ENCODE assay signal across 8 mouse cellular contexts in genomic region chr7:141291921-141292582, GRCm38 (mm10). TPM values are rescaled to one million over a fixed set of nuclear protein-coding genes. Genes with fewer than 3 reads are reported as not detected.
DNase-seq lines count a peak whose midpoint lies in the region; ATAC-seq and TF ChIP-seq lines count a peak whose summit lies in the region.
"Had no signal": no experiment of that assay in that cellular context is flagged by ENCODE, and none has a peak within 500 bp of the region (broad histone marks: within the 10 kb centered on the region; RNA-seq: fewer than 3 reads in every experiment).

TSS of gene Drd4 (plus strand) at chr7:141292006.

- H3K36me3 ChIP-seq in megakaryocyte, embryonic 14.5 days (replicated peaks; ENCODE audit: low read length) = peaks cover 6% of the 10 kb centered on the region
- H3K36me3 ChIP-seq in embryonic facial prominence, embryonic 15.5 days = peaks cover 4% of the 10 kb centered on the region
- 0 out of 2 replicates have a peak, but pooled peaks cover under 1% of the 10 kb centered on the region for H3K36me3 ChIP-seq in intestine, postnatal 0 days (ENCODE audit: control insufficient read depth, insufficient read depth)

- H3K27me3 ChIP-seq in megakaryocyte, embryonic 14.5 days (replicated peaks) = peaks cover 85% of the 10 kb centered on the region
- H3K27me3 ChIP-seq in embryonic facial prominence, embryonic 15.5 days = peaks cover 49% of the 10 kb centered on the region
- peaks cover 42% of the 10 kb centered on the region for H3K27me3 ChIP-seq in intestine, postnatal 0 days (replicated peaks; ENCODE audit: control insufficient read depth, insufficient read depth, low read length)

- 2% methylated on average over 46 of the region's 46 CpGs for WGBS in embryonic facial prominence, embryonic 15.5 days
- 6% methylated on average over 46 of the region's 46 CpGs for WGBS in intestine, postnatal 0 days

- H3K4me1 ChIP-seq in megakaryocyte, embryonic 14.5 days = peaks cover 48% of the 10 kb centered on the region
- H3K4me1 ChIP-seq in embryonic facial prominence, embryonic 15.5 days = peaks cover 29% of the 10 kb centered on the region
- H3K4me1 ChIP-seq in intestine, postnatal 0 days (replicated peaks; ENCODE audit: control insufficient read depth, insufficient read depth, low read length) = peaks cover 5% of the 10 kb centered on the region; the same call in 1 of the 2 replicates

- no peaks in the 10 kb centered on the region for H3K9me3 ChIP-seq in megakaryocyte, embryonic 14.5 days
- no peaks in the 10 kb centered on the region for H3K9me3 ChIP-seq in embryonic facial prominence, embryonic 15.5 days (replicated peaks)
- H3K9me3 ChIP-seq in intestine, postnatal 0 days (ENCODE audit: control insufficient read depth) = no peaks in the 10 kb centered on the region

- peak; percentile 71 for DNase-seq in neural tube, embryonic 10.5 days (ENCODE audit: extremely low spot score, low spot score)
- no peak for DNase-seq in c-Kit-positive CD71-positive TER-119-positive erythroid progenitor cells, embryonic 14.5 days (ENCODE audit: low spot score)

- H3K9ac ChIP-seq in embryonic facial prominence, embryonic 15.5 days = peak within 1 kb of the TSS; percentile 37
- 0 out of 2 replicates have a peak within 1 kb of the TSS, but pooled peaks have one; percentile 17 for H3K9ac ChIP-seq in intestine, postnatal 0 days (ENCODE audit: low read depth, low read length)

- no peak within 1 kb of the TSS for H3K27ac ChIP-seq in embryonic facial prominence, embryonic 15.5 days (replicated peaks)
- H3K27ac ChIP-seq in intestine, postnatal 0 days (ENCODE audit: low read depth, low read length) = no peak within 1 kb of the TSS

- no peak for ATAC-seq in megakaryocyte, adult 5-6 weeks (ENCODE audit: poor library complexity, severe bottlenecking)
- ATAC-seq in embryonic facial prominence, embryonic 15.5 days (ENCODE audit: insufficient number of reproducible peaks, low FRiP score, low TSS enrichment, low read depth) = no peak
- ATAC-seq in intestine, postnatal 0 days = no peak
- no peak for ATAC-seq in erythroblast, adult 5-6 weeks (replicated peaks; ENCODE audit: low FRiP score, poor library complexity, severe bottlenecking)

- peak within 1 kb of the TSS; percentile 98 for H3K4me2 ChIP-seq in embryonic facial prominence, embryonic 15.5 days (replicated peaks)
- peak within 1 kb of the TSS; percentile 83 for H3K4me2 ChIP-seq in intestine, postnatal 0 days (replicated peaks; ENCODE audit: low read depth)

- no peak for TF ChIP-seq CTCF in intestine, postnatal 0 days (IDR thresholded peaks at IDR 0.05; ENCODE audit: low read depth)

- peak within 1 kb of the TSS; percentile 88 for H3K4me3 ChIP-seq in megakaryocyte, embryonic 14.5 days (replicated peaks)
- peak within 1 kb of the TSS; percentile 53 for H3K4me3 ChIP-seq in embryonic facial prominence, embryonic 15.5 days (replicated peaks)
- H3K4me3 ChIP-seq in intestine, postnatal 0 days (ENCODE audit: low read depth, low read length) = peak within 1 kb of the TSS; percentile 43
- H3K4me3 ChIP-seq: erythroblast, embryonic 14.5 days had no signal

RNA-seq across cellular contexts. Expression of gene Drd4, which starts in this region (rescaled TPM):
- polyA plus RNA-seq in megakaryocyte, embryonic 14.5 days (2012; ENCODE audit: insufficient read depth, low replicate concordance) = 0.04 TPM in 1 of 2 replicates, not detected in the other
- total RNA-seq in megakaryocyte, adult 5-6 weeks (2015) = not detected in 2 replicates
- total RNA-seq in megakaryocyte, adult 5-6 weeks (2017) = not detected in 2 replicates
- polyA plus RNA-seq in embryonic facial prominence, embryonic 15.5 days (2015; fragmentation: Nextera tagmentation; extraction: Ambion mirVana) = 0.76 and 1.1 TPM in 2 replicates
- polyA plus RNA-seq in intestine, postnatal 0 days (2015; fragmentation: Nextera tagmentation; extraction: Ambion mirVana) = 0.33 and 0.38 TPM in 2 replicates
- not detected in 2 replicates for total RNA-seq in erythroblast, adult 5-6 weeks (2015; ENCODE audit: low replicate concordance)
- total RNA-seq in erythroblast, adult 5-6 weeks (2017; ENCODE audit: low replicate concordance) = not detected in 2 replicates
- polyA plus RNA-seq: erythroblast, embryonic 14.5 days had no signal
